ENCODE assay signal across 31 mouse cellular contexts in genomic region chr8:47859259-47859658, GRCm38 (mm10). TPM values are rescaled to one million over a fixed set of nuclear protein-coding genes. Genes with fewer than 3 reads are reported as not detected.
A peak's percentile ranks its signal among the peaks of the same experiment; 100 is the strongest.
DNase-seq lines count a peak whose midpoint lies in the region; ATAC-seq and TF ChIP-seq lines count a peak whose summit lies in the region.
"Had no signal": no experiment of that assay in that cellular context is flagged by ENCODE, and none has a peak within 500 bp of the region (broad histone marks: within the 10 kb centered on the region; RNA-seq: fewer than 3 reads in every experiment).

No protein-coding gene starts in this region.

- ATAC-seq in hindbrain, embryonic 12.5 days (ENCODE audit: low FRiP score), result no peak
- ATAC-seq in hindbrain, postnatal 0 days, result no peak
- ATAC-seq in midbrain, embryonic 16.5 days, result no peak
- no peak for ATAC-seq in midbrain, embryonic 11.5 days (ENCODE audit: low FRiP score)
- ATAC-seq in neural tube, embryonic 14.5 days (ENCODE audit: low read depth), result no peak
- ATAC-seq: intestine, postnatal 0 days; liver, postnatal 0 days had no signal

- DNase-seq in hindbrain, postnatal 0 days (ENCODE audit: low spot score), result no peak
- no peak for DNase-seq in midbrain, embryonic 11.5 days (ENCODE audit: low spot score, missing footprints)
- DNase-seq in lung, adult 18-20 months, result no peak
- DNase-seq in yolk sac, embryonic 10.5 days (ENCODE audit: low spot score), result no peak
- DNase-seq: adrenal gland, postnatal 25 days; cerebellum, adult 11-12 months; cerebellum, postnatal 36 days; gastrocnemius, postnatal 25 days; kidney, postnatal 4 days; liver, postnatal 0 days; lung, postnatal 14 days; thymus, postnatal 25 days had no signal

- H3K9ac ChIP-seq in hindbrain, embryonic 12.5 days, result no peak overlapping the region
- H3K9ac ChIP-seq in hindbrain, postnatal 0 days (replicated peaks; ENCODE audit: low read length), result no peak overlapping the region
- no peak overlapping the region for H3K9ac ChIP-seq in midbrain, embryonic 16.5 days (ENCODE audit: low read depth, low read length)
- H3K9ac ChIP-seq in midbrain, embryonic 11.5 days (ENCODE audit: low read length), result no peak overlapping the region
- no peak overlapping the region for H3K9ac ChIP-seq in neural tube, embryonic 14.5 days (replicated peaks; ENCODE audit: low read depth, low read length)
- H3K9ac ChIP-seq: embryonic facial prominence, embryonic 15.5 days; kidney, embryonic 15.5 days; liver, postnatal 0 days had no signal

- H3K4me1 ChIP-seq in hindbrain, embryonic 12.5 days, result 0 out of 2 replicates have a peak, but pooled peaks cover 2% of the 10 kb centered on the region
- no peaks in the 10 kb centered on the region for H3K4me1 ChIP-seq in hindbrain, postnatal 0 days (ENCODE audit: insufficient read depth, low read length)
- H3K4me1 ChIP-seq in midbrain, embryonic 16.5 days (ENCODE audit: control insufficient read depth, insufficient read depth, low read length), result no peaks in the 10 kb centered on the region
- no peaks in the 10 kb centered on the region for H3K4me1 ChIP-seq in midbrain, embryonic 11.5 days (ENCODE audit: control insufficient read depth, insufficient read depth, low read length)
- 0 out of 2 replicates have a peak, but pooled peaks cover 4% of the 10 kb centered on the region for H3K4me1 ChIP-seq in neural tube, embryonic 14.5 days (ENCODE audit: control insufficient read depth, insufficient read depth, low read length)
- H3K4me1 ChIP-seq: embryonic facial prominence, embryonic 15.5 days; forebrain, embryonic 10.5 days; kidney, embryonic 15.5 days; limb, embryonic 10.5 days had no signal

- no peaks in the 10 kb centered on the region for H3K27me3 ChIP-seq in hindbrain, embryonic 12.5 days
- H3K27me3 ChIP-seq in hindbrain, postnatal 0 days (ENCODE audit: insufficient read depth, low read length), result no peaks in the 10 kb centered on the region
- no peaks in the 10 kb centered on the region for H3K27me3 ChIP-seq in midbrain, embryonic 16.5 days (ENCODE audit: control insufficient read depth, insufficient read depth, low read depth, low read length)
- H3K27me3 ChIP-seq in midbrain, embryonic 11.5 days (ENCODE audit: control insufficient read depth, insufficient read depth, low read length), result no peaks in the 10 kb centered on the region
- no peaks in the 10 kb centered on the region for H3K27me3 ChIP-seq in neural tube, embryonic 14.5 days (ENCODE audit: control insufficient read depth, insufficient read depth, low read length)
- H3K27me3 ChIP-seq: CH12.LX; embryonic facial prominence, embryonic 15.5 days; kidney, embryonic 15.5 days; megakaryocyte, embryonic 14.5 days had no signal

- no peak for TF ChIP-seq CTCF in hindbrain, postnatal 0 days (IDR thresholded peaks at IDR 0.05; ENCODE audit: low read depth)

- peaks cover 34% of the 10 kb centered on the region for H3K36me3 ChIP-seq in hindbrain, embryonic 12.5 days
- H3K36me3 ChIP-seq in hindbrain, postnatal 0 days (ENCODE audit: insufficient read depth, low read length), result peaks cover 5% of the 10 kb centered on the region; the same call in 1 of the 2 replicates
- H3K36me3 ChIP-seq in midbrain, embryonic 16.5 days (ENCODE audit: control insufficient read depth, insufficient read depth, low read length), result peaks cover 5% of the 10 kb centered on the region; the same call in 1 of the 2 replicates
- H3K36me3 ChIP-seq in midbrain, embryonic 11.5 days (ENCODE audit: control insufficient read depth, insufficient read depth, low read length), result no peaks in the 10 kb centered on the region; the same call in 1 of the 2 replicates
- H3K36me3 ChIP-seq in neural tube, embryonic 14.5 days (ENCODE audit: control insufficient read depth, insufficient read depth, low read length), result no peaks in the 10 kb centered on the region; the same call in 1 of the 2 replicates

- no peak overlapping the region for H3K4me2 ChIP-seq in hindbrain, embryonic 12.5 days (replicated peaks)
- H3K4me2 ChIP-seq in hindbrain, postnatal 0 days (ENCODE audit: low read depth, low read length), result no peak overlapping the region
- H3K4me2 ChIP-seq in midbrain, embryonic 16.5 days (ENCODE audit: low read length), result no peak overlapping the region
- H3K4me2 ChIP-seq in midbrain, embryonic 11.5 days, result no peak overlapping the region
- no peak overlapping the region for H3K4me2 ChIP-seq in neural tube, embryonic 14.5 days (ENCODE audit: low read depth, low read length)
- H3K4me2 ChIP-seq: embryonic facial prominence, embryonic 15.5 days; kidney, embryonic 15.5 days had no signal

- H3K9me3 ChIP-seq in hindbrain, embryonic 12.5 days (replicated peaks), result no peaks in the 10 kb centered on the region
- no peaks in the 10 kb centered on the region for H3K9me3 ChIP-seq in hindbrain, postnatal 0 days (ENCODE audit: low read length)
- no peaks in the 10 kb centered on the region for H3K9me3 ChIP-seq in midbrain, embryonic 16.5 days (replicated peaks; ENCODE audit: control insufficient read depth, low read length, poor library complexity, severe bottlenecking)
- no peaks in the 10 kb centered on the region for H3K9me3 ChIP-seq in midbrain, embryonic 11.5 days (ENCODE audit: control insufficient read depth, low read length)
- no peaks in the 10 kb centered on the region for H3K9me3 ChIP-seq in neural tube, embryonic 14.5 days (ENCODE audit: control insufficient read depth, low read length)
- H3K9me3 ChIP-seq: embryonic facial prominence, embryonic 15.5 days; forebrain, embryonic 10.5 days; kidney, embryonic 15.5 days; limb, embryonic 10.5 days; megakaryocyte, embryonic 14.5 days had no signal

- peak overlapping the region; percentile 48; the same call in 1 of the 2 replicates for H3K27ac ChIP-seq in hindbrain, embryonic 12.5 days
- no peak overlapping the region for H3K27ac ChIP-seq in hindbrain, postnatal 0 days
- H3K27ac ChIP-seq in midbrain, embryonic 16.5 days (ENCODE audit: low read length), result 0 out of 2 replicates have a peak overlapping the region, but pooled peaks have one; percentile 5
- no peak overlapping the region for H3K27ac ChIP-seq in midbrain, embryonic 11.5 days (ENCODE audit: low read depth, low read length)
- 0 out of 2 replicates have a peak overlapping the region, but pooled peaks have one; percentile 48 for H3K27ac ChIP-seq in neural tube, embryonic 14.5 days (ENCODE audit: low read depth, low read length)
- H3K27ac ChIP-seq: embryonic facial prominence, embryonic 15.5 days; forebrain, embryonic 10.5 days; kidney, embryonic 15.5 days; limb, embryonic 10.5 days had no signal

- WGBS in hindbrain, embryonic 12.5 days, result 93% methylated on average over 12 of the region's 12 CpGs
- WGBS in hindbrain, postnatal 0 days, result 78% methylated on average over 12 of the region's 12 CpGs
- 83% methylated on average over 12 of the region's 12 CpGs for WGBS in midbrain, embryonic 16.5 days
- 93% methylated on average over 12 of the region's 12 CpGs for WGBS in midbrain, embryonic 11.5 days
- 83% methylated on average over 12 of the region's 12 CpGs for WGBS in neural tube, embryonic 14.5 days

- no peak overlapping the region for H3K4me3 ChIP-seq in hindbrain, embryonic 12.5 days
- no peak overlapping the region for H3K4me3 ChIP-seq in hindbrain, postnatal 0 days (ENCODE audit: low read length)
- no peak overlapping the region for H3K4me3 ChIP-seq in midbrain, embryonic 16.5 days (ENCODE audit: low read depth, low read length)
- no peak overlapping the region for H3K4me3 ChIP-seq in midbrain, embryonic 11.5 days (ENCODE audit: low read depth, low read length)
- H3K4me3 ChIP-seq in neural tube, embryonic 14.5 days (ENCODE audit: low read depth, low read length), result no peak overlapping the region
- H3K4me3 ChIP-seq: embryonic facial prominence, embryonic 15.5 days; forebrain, embryonic 10.5 days; kidney, embryonic 15.5 days; limb, embryonic 10.5 days; megakaryocyte, embryonic 14.5 days had no signal

RNA-seq across cellular contexts. Expression of gene Cldn22, which starts 35.0 kb away (rescaled TPM):
- not detected in 2 replicates for polyA plus RNA-seq in hindbrain, embryonic 12.5 days (2016; fragmentation: Nextera tagmentation; extraction: Ambion mirVana)
- not detected in 2 replicates for total RNA-seq in hindbrain, postnatal 0 days (2014; rRNA removed)
- polyA plus RNA-seq in hindbrain, postnatal 0 days (2015; fragmentation: Nextera tagmentation; extraction: Ambion mirVana), result not detected in 2 replicates
- polyA plus RNA-seq in midbrain, embryonic 16.5 days (2015; fragmentation: Nextera tagmentation; extraction: Ambion mirVana), result not detected in 2 replicates
- not detected in 2 replicates for polyA plus RNA-seq in midbrain, embryonic 11.5 days (2014; fragmentation: Nextera tagmentation; extraction: Ambion mirVana)
- polyA plus RNA-seq in neural tube, embryonic 14.5 days (2014; fragmentation: Nextera tagmentation; extraction: Ambion mirVana), result not detected in 2 replicates
- total RNA-seq: CH12.LX; heart, adult 8-10 months; hematopoietic stem cell, adult 5-6 weeks; liver, adult 2 months; MEL had no signal
- polyA plus RNA-seq: embryonic facial prominence, embryonic 15.5 days; forebrain, embryonic 10.5 days; heart, embryonic 16.5 days; intestine, postnatal 0 days; kidney, embryonic 15.5 days; limb, embryonic 10.5 days; liver, adult 2 months; liver, postnatal 0 days; neural tube, embryonic 11.5 days; small intestine, adult 2 months had no signal

RNA-seq across cellular contexts. Expression of gene Cldn24, which starts 37.3 kb away (rescaled TPM):
- polyA plus RNA-seq in hindbrain, embryonic 12.5 days (2016; fragmentation: Nextera tagmentation; extraction: Ambion mirVana), result 0.40 TPM in 1 of 2 replicates, not detected in the other
- total RNA-seq in hindbrain, postnatal 0 days (2014; rRNA removed), result not detected in 2 replicates
- not detected in 2 replicates for polyA plus RNA-seq in hindbrain, postnatal 0 days (2015; fragmentation: Nextera tagmentation; extraction: Ambion mirVana)
- not detected in 2 replicates for polyA plus RNA-seq in midbrain, embryonic 16.5 days (2015; fragmentation: Nextera tagmentation; extraction: Ambion mirVana)
- not detected in 2 replicates for polyA plus RNA-seq in midbrain, embryonic 11.5 days (2014; fragmentation: Nextera tagmentation; extraction: Ambion mirVana)
- not detected in 2 replicates for polyA plus RNA-seq in neural tube, embryonic 14.5 days (2014; fragmentation: Nextera tagmentation; extraction: Ambion mirVana)
- total RNA-seq: adrenal gland, postnatal 25 days; CH12.LX; gastrocnemius, postnatal 25 days; heart, adult 8-10 months; hematopoietic stem cell, adult 5-6 weeks; layer of hippocampus, postnatal 10 days; liver, adult 2 months; MEL had no signal
- polyA plus RNA-seq: embryonic facial prominence, embryonic 15.5 days; forebrain, embryonic 10.5 days; frontal cortex, adult 2 months; heart, embryonic 16.5 days; intestine, postnatal 0 days; kidney, embryonic 15.5 days; limb, embryonic 10.5 days; liver, adult 2 months; liver, postnatal 0 days; neural tube, embryonic 11.5 days had no signal

Comparison
In these comparisons a context has a peak if more than half of its experiments do, and no peak if none do; other contexts are left out.
1. H3K27ac ChIP-seq: peak in hindbrain, embryonic 12.5 days (single experiment), midbrain, embryonic 16.5 days (single experiment) and neural tube, embryonic 14.5 days (single experiment); none in hindbrain, postnatal 0 days (single experiment) and midbrain, embryonic 11.5 days (single experiment).